Mouse (Mus musculus) midbrain, embryonic 16.5 days (tissue): ENCODE measurements around the gene Xdh. TPM values are rescaled to one million over a fixed set of nuclear protein-coding genes. Genes with fewer than 3 reads are reported as not detected.

Experiments used
- ATAC-seq: fragments of 200-750 bp; cut with Nextera tagmentation; 2 replicates; pipeline ENCODE4 v1.8.0; 2017; ENCODE audit warnings: moderate TSS enrichment
- H3K27ac ChIP-seq: fragments of 300-500 bp; sonication (generic); 2 replicates; pipeline ENCODE4 v1.5.1; 2014; ENCODE audit warnings: mild to moderate bottlenecking, low read length, mixed read lengths
- H3K27me3 ChIP-seq: fragments of 300-500 bp; sonication (generic); 2 replicates; pipeline ENCODE4 v1.6.1; 2014; ENCODE audit warnings: low read depth, low read length, mixed read lengths; ENCODE audit not compliant: control insufficient read depth, insufficient read depth
- H3K36me3 ChIP-seq: fragments of 300-500 bp; sonication (generic); 2 replicates; pipeline ENCODE4 v1.6.1; 2014; ENCODE audit warnings: mild to moderate bottlenecking, low read length, moderate library complexity, mixed read lengths; ENCODE audit not compliant: control insufficient read depth, insufficient read depth
- H3K4me1 ChIP-seq: fragments of 300-500 bp; sonication (generic); 2 replicates; pipeline ENCODE4 v1.6.1; 2014; ENCODE audit warnings: mild to moderate bottlenecking, low read length, mixed read lengths; ENCODE audit not compliant: control insufficient read depth, insufficient read depth
- H3K4me2 ChIP-seq: fragments of 300-500 bp; sonication (generic); 2 replicates; pipeline ENCODE4 v1.6.1; 2014; ENCODE audit warnings: mild to moderate bottlenecking, low read length, mixed read lengths
- H3K4me3 ChIP-seq: fragments of 300-500 bp; sonication (generic); 2 replicates; pipeline ENCODE4 v1.5.1; 2014; ENCODE audit warnings: low read depth, mild to moderate bottlenecking, low read length, moderate library complexity, mixed read lengths
- H3K9ac ChIP-seq: fragments of 300-500 bp; sonication (generic); 2 replicates; pipeline ENCODE4 v1.6.1; 2014; ENCODE audit warnings: low read depth, low read length, mixed read lengths
- H3K9me3 ChIP-seq: fragments of 300-500 bp; sonication (generic); replicated peaks from 2 replicates; pipeline ENCODE4 v1.6.1; 2014; ENCODE audit warnings: mild to moderate bottlenecking, low read length, mixed read lengths; ENCODE audit not compliant: control insufficient read depth, poor library complexity, severe bottlenecking
- WGBS: fragments of 180-500 bp; shearing (Covaris S2); extraction: QIAGEN DNeasy Blood & Tissue Kit; methylation state at CpG from one replicate; pipeline ENCODE4 v1.1.7; 2014; 5-methylcytosine and 5-hydroxymethylcytosine counted together
- polyA plus RNA-seq: library from polyadenylated mRNA; unstranded; fragments of >200 nt; fragmentation: Nextera tagmentation; extraction: Ambion mirVana; gene quantifications from 2 replicates; pipeline ENCODE4 v1.2.1, GENCODE M21; 2015

Xdh gene
- polyA plus RNA-seq, 1 experiment from 2014 or later, result 0.70 TPM

- WGBS, result 84% methylated on average over 4 of the region's 4 CpGs
- Histone ChIP-seq H3K9me3 (no peaks in the 10 kb centered on the region), H3K4me1 (no peaks in the 10 kb centered on the region), H3K36me3 (no peaks in the 10 kb centered on the region), H3K9ac (no peak overlapping the region), H3K4me3 (no peak overlapping the region), H3K27ac (no peak overlapping the region), H3K4me2 (no peak overlapping the region), H3K27me3 (no peaks in the 10 kb centered on the region)
- ATAC-seq, result no peak
Measured at GRCm38 (mm10) chr17:73933616-73934015, 16.4 kb downstream of the Xdh start.

GRCm38 (mm10) chr17:73932497-73933059, 17.4 kb downstream of the Xdh start:
- 88% methylated on average over 4 of the region's 4 CpGs for WGBS
- Histone ChIP-seq H3K27me3 (no peaks in the 10 kb centered on the region), H3K4me2 (no peak overlapping the region), H3K4me3 (no peak overlapping the region), H3K9me3 (no peaks in the 10 kb centered on the region), H3K4me1 (no peaks in the 10 kb centered on the region), H3K27ac (no peak overlapping the region), H3K36me3 (no peaks in the 10 kb centered on the region), H3K9ac (no peak overlapping the region)
- ATAC-seq, result no peak

GRCm38 (mm10) chr17:73919520-73919919, 30.5 kb downstream of the Xdh start:
- Histone ChIP-seq H3K9me3 (no peaks in the 10 kb centered on the region), H3K9ac (no peak overlapping the region), H3K27me3 (no peaks in the 10 kb centered on the region), H3K36me3 (no peaks in the 10 kb centered on the region), H3K4me1 (no peaks in the 10 kb centered on the region), H3K4me2 (no peak overlapping the region), H3K27ac (no peak overlapping the region), H3K4me3 (no peak overlapping the region)
- 60% methylated on average over 8 of the region's 8 CpGs for WGBS
- no peak for ATAC-seq

- H3K27me3 ChIP-seq, result no peaks in the 10 kb centered on the region
- no peak overlapping the region for H3K9ac ChIP-seq
- no peaks in the 10 kb centered on the region for H3K9me3 ChIP-seq
- no peaks in the 10 kb centered on the region for H3K36me3 ChIP-seq
- H3K4me2 ChIP-seq, result no peak overlapping the region
- no peaks in the 10 kb centered on the region for H3K4me1 ChIP-seq
- no peak overlapping the region for H3K4me3 ChIP-seq
- H3K27ac ChIP-seq, result no peak overlapping the region
- 76% methylated on average over 7 of the region's 7 CpGs for WGBS
- no peak for ATAC-seq
Measured at GRCm38 (mm10) chr17:73918944-73919381, 31.0 kb downstream of the Xdh start.

- Histone ChIP-seq H3K4me2 (no peak overlapping the region), H3K9ac (no peak overlapping the region), H3K4me1 (no peaks in the 10 kb centered on the region), H3K9me3 (no peaks in the 10 kb centered on the region), H3K36me3 (no peaks in the 10 kb centered on the region), H3K27ac (no peak overlapping the region), H3K4me3 (no peak overlapping the region), H3K27me3 (no peaks in the 10 kb centered on the region)
- WGBS, result 89% methylated on average over 3 of the region's 3 CpGs
- no peak for ATAC-seq
Measured at GRCm38 (mm10) chr17:73918138-73918537, 31.9 kb downstream of the Xdh start.

- no peak overlapping the region for H3K4me2 ChIP-seq
- no peak overlapping the region for H3K27ac ChIP-seq
- no peaks in the 10 kb centered on the region for H3K36me3 ChIP-seq
- H3K4me3 ChIP-seq, result no peak overlapping the region
- no peaks in the 10 kb centered on the region for H3K4me1 ChIP-seq
- H3K9ac ChIP-seq, result no peak overlapping the region
- H3K9me3 ChIP-seq, result no peaks in the 10 kb centered on the region
- H3K27me3 ChIP-seq, result no peaks in the 10 kb centered on the region
- no peak for ATAC-seq
- WGBS, result 86% methylated on average over 5 of the region's 5 CpGs
Measured at GRCm38 (mm10) chr17:73917713-73918112, 32.3 kb downstream of the Xdh start.

GRCm38 (mm10) chr17:73914730-73915129, 35.3 kb downstream of the Xdh start:
- H3K4me2 ChIP-seq, result no peak overlapping the region
- H3K4me3 ChIP-seq, result no peak overlapping the region
- H3K4me1 ChIP-seq, result no peaks in the 10 kb centered on the region
- no peak for ATAC-seq
- no peak overlapping the region for H3K27ac ChIP-seq
- H3K27me3 ChIP-seq, result no peaks in the 10 kb centered on the region
- WGBS, result 84% methylated on average over 4 of the region's 4 CpGs
- no peak overlapping the region for H3K9ac ChIP-seq
- no peaks in the 10 kb centered on the region for H3K9me3 ChIP-seq
- H3K36me3 ChIP-seq, result no peaks in the 10 kb centered on the region

GRCm38 (mm10) chr17:73906076-73906475, 43.9 kb downstream of the Xdh start:
- no peak overlapping the region for H3K4me3 ChIP-seq
- H3K4me2 ChIP-seq, result no peak overlapping the region
- WGBS, result 91% methylated on average over 8 of the region's 8 CpGs
- no peak overlapping the region for H3K27ac ChIP-seq
- H3K9me3 ChIP-seq, result no peaks in the 10 kb centered on the region
- no peaks in the 10 kb centered on the region for H3K36me3 ChIP-seq
- no peaks in the 10 kb centered on the region for H3K27me3 ChIP-seq
- no peaks in the 10 kb centered on the region for H3K4me1 ChIP-seq
- H3K9ac ChIP-seq, result no peak overlapping the region
- ATAC-seq, result no peak

GRCm38 (mm10) chr17:73905043-73905750, 44.8 kb downstream of the Xdh start:
- no peak overlapping the region for H3K27ac ChIP-seq
- ATAC-seq, result no peak
- no peaks in the 10 kb centered on the region for H3K27me3 ChIP-seq
- H3K9ac ChIP-seq, result no peak overlapping the region
- WGBS, result 88% methylated on average over 7 of the region's 7 CpGs
- H3K36me3 ChIP-seq, result no peaks in the 10 kb centered on the region
- no peak overlapping the region for H3K4me2 ChIP-seq
- H3K4me1 ChIP-seq, result no peaks in the 10 kb centered on the region
- no peaks in the 10 kb centered on the region for H3K9me3 ChIP-seq
- H3K4me3 ChIP-seq, result no peak overlapping the region
